Mouse (Mus musculus) fat pad, adult 2 months (tissue): ENCODE data around the gene Oscp1.

ENCODE experiments used
- DNase-seq: peaks from one replicate; pipeline ENCODE4 v3.0.0-alpha.2; 2011; ENCODE audit warnings: low read depth, low spot score; ENCODE audit errors: extremely low read depth

Gene Oscp1

DNA sequence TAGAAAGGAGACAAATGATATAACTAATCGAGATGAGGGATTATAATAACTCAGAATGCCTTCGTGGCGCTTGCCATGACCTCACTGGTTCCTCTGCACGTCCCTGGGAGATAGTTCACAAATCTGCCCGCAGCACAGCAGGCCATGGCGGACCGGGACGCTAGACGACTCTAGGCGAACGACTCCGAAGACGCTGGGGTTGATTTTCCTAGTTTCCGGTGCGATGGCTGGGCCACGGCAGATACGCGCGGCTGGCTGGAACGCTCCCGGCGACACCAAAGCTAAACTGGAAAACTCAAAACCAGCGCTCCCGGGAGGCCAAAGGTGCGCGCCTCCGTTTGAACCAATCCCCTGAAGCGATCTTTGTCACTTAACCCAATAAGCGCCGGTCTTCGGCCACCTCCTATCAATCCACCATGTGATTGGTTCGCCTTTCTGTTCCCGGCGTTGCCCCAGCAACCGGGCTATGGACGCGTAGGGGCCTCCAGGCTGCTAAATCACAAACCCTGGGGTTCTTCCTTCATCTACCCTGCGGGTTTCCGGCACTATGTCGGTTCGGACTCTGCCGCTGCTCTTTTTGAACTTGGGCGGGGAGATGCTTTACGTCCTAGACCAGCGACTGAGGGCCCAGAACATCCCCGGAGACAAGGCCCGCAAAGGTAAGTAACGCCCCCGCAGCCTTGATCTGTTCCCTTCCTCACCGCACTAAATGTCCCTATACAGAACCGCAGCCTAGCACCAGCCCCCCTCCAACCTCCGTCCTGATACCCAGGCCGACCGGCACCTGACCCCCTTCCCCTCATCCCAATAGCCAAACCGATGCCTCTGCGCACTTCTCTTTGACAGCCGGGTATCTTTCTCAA, at the start of gene Oscp1:
Gene Oscp1 (plus strand): TSS at position 432 of the 863 bp plus-strand sequence.
- DNase-seq: no peak

DNA sequence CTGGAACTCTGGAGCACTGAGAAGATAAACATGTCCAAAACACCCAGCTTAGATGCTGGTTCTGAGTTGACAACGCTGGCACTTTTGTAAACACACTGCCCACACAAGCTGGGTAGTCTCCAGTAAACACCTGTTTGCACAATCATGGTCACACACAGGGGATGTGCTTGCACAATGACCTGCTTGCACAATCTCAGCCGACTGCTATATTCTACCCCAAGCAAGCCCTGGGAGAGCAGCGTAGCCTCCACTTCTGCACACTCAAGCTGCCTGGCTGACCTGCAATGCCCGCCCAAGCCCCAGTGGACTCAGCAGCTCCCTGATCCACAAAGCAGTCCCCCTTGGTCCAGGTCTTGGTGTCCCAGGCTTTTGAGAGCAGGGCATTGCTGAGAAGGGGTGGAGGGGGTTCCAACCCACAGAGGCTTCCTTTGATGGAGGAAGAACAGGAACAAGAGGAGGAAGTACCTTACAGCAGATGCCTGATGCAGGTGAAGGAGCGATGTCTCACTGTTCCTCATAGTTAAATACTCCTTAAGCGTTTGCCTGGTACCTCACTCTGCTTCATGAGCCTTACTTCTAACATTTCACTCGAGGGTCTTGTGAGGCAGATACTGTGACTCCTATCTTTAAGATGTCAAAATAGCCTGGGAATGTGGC, 40.6 kb upstream of the Oscp1 start:
- no peak for DNase-seq

DNA sequence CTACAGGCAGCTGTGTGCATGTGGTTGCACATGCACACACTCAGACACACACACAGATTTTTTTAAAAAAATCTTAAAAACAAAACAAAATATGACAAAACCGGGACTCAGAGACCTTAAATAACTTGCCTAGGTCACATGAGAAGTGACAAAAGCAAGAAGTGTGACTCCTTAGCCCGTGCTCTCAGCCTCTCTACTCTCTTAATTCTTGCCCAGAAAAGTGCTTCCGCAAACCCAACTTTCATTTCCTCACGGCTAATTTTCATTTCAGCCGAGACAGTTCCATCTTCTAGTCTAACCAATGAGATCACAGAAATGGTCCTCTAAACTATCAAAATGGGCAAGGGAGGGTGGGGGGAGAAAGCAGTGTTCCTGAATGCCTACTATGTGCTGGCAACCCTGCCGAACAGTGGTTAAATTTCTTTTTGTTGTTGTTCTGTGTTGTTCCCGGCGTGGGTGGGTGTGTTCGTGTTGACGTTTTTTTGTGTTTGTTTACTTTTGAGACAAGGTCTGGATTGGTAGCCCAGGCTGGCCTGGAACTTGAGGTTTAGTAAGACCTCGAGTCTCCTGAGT, 39.3 kb upstream of the Oscp1 start:
- DNase-seq: no peak

DNA sequence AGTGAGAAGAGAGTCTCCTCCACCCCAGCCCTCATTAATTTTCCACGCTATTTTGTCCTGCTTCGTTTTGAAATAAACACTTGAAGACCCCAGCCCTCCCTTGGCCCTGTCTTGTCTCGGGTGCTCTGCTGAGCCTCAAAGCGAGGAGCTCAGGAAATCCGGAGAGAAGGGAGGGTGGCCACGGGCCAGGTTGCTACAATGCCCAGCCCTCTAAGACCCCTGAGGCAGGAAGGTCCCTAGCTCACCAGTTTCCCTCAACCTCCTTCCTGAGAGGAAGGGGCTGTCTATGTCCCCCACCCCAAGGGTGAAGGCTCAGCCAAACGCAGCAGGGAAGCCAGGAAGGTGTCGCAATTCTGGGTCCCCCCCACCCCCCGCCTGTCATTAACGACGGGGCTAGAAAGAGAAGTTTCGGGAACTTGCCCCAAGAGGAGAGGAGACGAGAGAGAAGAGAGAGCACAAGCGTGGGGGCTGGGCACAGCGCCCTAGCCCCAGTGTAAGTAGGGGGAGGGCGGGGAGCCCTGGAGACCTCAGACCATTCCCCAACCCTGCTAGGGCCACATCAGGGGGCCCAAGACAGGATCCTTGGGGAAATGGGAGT, 34.0 kb upstream of the Oscp1 start, which contains the start of gene Csf3r:
Gene Csf3r (plus strand): TSS at position 248 of the 598 bp plus-strand sequence.
- DNase-seq: no peak

DNA sequence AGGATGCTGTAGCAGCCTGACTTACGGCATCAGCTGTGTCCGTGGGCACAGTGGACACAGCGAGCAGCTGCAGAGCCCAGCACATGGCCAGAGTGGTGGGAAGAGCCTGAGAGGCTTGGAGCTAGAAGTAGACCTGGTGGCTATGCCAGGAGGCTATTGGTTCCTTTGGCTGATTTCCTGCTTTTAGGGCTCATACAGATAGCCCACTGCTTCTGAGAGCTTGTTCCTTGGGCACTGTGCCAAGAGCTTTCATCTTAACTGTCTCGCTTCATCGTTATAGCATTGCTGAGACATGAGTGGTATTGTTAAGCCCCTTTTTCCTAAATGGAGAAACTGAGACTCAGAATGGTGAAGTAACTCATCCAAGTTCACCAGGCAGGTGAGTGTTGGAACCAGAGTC, 32.6 kb upstream of the Oscp1 start:
- DNase-seq: no peak

DNA sequence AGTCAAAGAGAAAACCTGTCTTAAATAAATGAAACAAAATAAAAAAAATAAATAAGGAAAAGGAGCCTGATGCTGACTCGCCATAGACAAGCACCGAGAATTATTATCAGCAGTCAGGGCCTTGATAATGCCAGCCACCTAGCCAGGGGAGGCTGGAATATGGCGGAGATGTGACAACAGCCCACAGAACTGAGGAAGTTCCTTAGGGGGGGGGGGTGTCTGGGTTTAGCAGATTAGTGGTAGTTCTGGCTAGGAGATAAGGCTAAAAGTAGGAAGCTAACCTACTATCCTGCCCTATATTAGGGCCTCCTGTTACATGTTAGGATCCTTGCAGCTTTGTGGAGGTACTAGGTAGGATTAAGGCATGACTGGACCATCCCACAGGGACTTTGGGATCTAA, 30.4 kb upstream of the Oscp1 start:
- no peak for DNase-seq

DNA sequence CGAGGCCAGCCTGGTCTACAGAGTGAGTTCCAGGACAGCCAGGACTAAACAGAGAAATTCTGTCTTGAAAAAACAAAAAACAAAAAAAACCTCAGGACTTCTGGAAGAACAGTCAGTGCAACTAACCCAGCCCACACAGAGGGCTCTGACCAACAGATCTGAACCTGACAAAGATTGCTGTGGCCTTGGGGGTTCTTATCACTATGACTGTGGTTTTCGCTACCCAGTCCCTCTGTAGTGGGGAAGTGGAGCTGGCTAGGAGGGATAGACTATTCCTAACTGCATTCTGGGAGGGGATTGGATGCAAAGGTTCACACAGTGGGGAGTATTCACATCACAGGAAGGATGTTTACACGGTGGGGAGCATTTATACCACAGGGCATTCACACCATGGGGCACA, 29.3 kb upstream of the Oscp1 start:
- no peak for DNase-seq

DNA sequence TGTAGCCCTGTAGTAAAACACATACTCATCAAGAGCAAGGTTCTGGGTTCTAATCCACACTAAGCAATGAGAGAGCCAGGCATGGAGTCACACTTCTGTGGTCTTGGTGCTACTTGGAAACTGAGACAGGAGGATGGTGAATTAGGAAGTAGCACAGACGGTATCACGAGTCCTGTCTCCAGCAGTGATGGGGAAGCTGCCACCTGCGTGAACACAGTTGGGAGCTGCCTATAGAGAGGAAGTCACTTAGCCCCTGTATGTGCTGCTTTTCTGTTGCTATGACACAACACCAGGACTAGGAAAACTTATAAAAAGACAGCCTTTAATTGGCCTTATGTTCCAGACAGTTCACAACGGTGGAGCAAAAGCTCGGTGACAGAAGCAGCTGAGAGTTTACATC, 27.7 kb upstream of the Oscp1 start:
- no peak for DNase-seq

DNA sequence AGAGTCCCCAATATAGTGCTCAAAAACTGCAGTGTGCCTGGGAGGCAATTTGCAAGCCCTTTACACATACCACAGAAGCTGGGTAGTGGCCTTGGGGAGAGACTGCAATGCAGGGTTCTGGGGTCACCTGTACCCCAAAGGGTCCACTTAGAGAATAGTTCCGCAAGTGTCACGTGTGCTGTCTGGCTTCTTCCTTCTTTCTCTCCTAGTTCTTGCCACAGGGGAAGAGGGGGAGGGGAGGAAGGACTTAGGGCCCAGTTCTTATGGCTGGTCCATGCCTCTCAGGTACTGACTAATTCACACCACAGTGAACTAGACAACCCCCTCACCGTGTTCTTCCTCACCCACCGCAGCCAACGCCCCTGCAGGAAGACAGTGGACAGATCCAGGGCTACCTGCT, 23.0 kb upstream of the Oscp1 start:
- DNase-seq: no peak

DNA sequence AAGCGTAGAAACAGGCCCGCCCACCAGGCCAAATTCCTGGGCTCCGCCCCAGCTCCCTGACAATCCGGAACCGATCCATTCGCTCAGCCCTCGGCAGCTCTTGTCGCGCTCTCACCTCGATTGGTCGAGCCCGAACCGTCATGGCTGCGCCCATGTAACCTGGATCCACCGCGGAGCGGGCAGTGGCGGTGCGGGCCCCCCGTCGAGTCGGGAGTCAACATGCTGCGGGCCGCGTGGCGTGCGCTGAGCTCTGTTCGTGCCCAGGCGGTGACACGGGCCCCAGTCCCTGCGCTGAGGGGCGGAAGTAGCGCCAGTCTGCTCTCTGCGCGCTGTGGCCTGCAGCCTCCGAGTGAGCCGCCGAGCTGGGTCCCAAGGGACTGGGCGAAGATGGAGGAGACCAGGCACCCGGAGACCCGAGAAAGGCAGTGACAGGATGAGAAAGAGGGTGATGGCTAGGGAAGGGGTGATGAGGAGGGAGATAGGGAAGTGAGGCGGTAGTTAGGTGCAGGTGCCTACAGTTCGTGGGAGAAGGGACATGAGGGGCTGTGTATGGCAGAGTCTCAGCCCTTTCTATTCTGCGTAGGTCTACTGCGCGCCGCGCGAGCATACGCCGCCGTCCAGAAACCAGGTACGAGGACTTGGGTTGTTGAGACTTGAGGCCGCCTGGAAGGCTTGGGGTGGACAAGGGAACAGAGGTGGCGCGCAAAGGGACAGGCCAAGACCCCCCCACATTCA, 11.3 kb upstream of the Oscp1 start, which contains the start of gene Mrps15:
Gene Mrps15 (plus strand): TSS at position 75 of the 735 bp plus-strand sequence.
- DNase-seq: peak; percentile 54

DNA sequence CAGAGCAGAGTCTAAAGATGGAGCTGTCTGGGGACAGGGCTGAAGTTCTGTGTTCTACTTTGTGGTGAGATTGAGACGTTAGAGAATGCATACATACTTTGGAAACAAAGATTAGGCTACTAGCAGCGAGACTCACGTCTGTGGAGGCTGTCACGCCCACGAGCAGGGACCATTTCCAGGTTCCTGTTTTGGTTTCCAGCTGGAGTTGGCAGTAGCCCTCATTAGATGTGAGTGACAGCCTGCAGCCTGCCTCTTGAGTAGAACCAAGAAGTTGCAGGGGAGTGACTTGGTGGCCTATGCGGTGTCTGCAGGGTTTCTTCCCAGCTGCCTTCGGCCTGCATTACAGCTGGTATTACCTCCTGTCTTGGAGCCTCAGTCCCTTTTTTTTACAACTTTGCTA, 6.7 kb upstream of the Oscp1 start:
- DNase-seq: peak; percentile 37

DNA sequence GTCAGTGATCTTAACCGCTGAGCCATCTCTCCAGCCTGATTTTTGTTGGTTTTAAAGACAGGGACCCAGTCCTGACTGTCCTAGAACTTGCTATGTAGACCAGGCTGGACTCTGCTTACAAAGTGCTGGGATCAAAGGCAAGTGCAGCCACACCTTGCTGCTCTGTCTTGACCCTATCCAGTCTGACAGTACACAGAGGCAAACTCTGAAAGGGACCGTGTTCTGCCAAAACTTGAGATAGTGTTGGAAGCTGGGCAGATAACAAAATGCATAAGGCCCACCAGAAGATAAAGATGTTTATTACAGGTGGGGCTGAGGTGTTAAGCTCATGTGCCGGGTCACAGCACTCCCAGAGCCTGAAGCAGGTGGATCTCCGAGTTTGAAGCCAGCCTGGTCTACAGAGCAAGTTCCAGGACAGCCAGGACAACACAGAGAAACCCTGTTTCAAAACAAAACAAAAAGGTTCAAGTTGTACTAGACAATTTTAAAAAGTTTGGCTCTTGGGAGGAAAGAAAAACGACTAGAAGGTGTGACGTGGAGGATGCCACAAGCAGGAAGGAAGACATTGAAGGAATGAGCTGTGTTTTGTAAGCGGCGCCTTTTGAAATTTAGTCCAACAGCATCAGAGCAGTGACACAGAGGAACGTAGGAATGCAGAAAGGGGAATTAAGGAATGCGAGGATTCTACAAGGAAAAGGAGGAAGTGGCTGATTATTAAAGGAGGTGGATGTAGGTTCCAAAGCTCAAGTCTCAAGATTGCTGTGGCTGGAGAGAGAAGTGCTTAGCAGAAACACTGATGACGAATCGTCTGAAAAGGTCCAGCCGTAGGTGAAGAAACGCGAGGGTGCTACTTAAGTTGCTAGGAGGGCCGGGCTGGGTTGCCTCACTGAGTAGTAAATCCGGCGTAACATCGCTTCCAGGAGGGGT, 895 bp upstream of the Oscp1 start:
- no peak for DNase-seq

DNA sequence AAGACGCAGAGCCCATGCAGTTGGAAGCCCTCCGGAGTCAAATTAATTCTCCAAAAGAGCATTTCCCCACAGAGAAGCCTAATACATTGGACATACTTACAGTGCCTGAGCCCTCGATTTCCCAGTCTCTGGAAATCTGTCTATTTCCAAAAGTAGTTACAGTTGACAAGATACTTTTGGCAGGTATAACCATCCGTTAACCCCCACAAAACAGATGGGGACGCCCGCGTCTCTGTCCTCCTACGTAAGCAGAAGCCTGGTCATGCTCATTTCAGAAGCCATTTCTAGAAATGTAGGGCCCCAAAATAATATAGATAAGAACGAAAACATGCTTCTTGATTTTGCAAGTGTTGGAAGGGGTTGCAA, 615 bp downstream of the Oscp1 start:
- DNase-seq: no peak

DNA sequence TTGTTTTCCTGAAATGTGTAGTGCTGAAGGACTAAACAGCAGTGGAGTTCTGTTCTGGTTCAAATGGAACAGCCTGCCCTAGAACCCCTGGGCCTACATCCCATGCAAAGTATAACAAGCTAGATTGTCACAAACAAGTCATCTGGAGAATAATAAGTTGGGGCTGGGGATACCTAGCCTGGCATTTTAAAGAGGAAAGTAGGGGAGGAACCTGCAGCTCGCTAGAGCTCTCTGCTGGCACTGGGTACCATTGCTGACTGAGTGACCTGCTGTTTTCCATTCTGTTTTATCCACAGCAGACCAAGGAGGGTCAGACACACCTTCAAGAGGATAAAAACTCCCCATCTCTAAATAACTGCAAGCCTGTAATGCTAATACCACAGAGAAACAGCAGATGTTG, 4.5 kb downstream of the Oscp1 start:
- no peak for DNase-seq

DNA sequence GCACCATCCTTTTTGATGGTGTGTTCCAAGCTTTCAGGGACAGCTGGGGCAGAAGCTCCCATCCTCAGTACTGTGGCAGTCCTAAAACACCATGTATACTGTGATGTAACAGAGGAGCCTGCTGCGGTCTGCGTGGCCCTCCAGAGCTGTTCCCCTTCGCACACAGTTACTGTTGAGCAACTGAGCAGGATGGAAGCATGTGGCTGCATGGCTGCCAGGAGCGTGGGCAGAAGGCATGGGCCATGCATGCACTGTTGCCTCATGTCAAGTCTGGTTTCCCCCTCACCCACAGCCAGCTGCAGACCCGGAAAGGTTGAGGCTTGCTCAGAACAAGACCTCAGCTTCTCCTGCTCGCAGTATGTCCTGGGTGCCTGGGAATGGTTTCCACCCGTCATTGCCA, 6.9 kb downstream of the Oscp1 start:
- DNase-seq: peak; percentile 56

DNA sequence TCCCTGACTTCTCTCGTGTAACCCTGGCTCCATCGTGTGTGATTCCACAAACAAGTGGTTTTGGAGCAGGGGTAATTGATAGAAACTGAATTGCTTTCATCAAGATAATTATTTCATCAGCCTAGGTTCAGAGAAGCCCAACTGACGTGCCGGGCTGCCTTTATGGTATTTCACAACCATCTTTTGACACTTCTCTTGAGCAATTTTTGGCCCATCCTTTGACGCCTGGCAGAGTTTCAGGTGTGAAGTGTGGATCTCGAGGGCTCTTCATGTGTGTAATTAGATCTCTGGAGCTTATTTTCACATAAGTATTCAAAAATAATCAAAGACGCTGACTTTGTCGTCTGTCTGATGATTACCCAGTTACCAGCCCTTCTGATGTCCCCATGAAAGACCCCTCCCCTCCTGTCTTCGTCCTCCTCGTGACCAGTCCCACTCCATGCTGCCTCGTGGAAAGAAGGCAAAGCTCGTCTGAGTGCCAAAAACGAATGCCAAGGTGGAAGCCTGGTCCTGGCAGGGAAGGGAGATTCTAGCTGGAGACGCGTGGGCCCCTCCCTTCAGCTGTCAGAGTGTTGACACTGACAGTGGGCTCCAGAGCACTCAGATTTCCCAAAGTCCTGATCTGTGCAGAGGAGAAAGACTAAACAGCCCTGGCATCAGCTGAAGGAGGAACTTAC, 9.2 kb downstream of the Oscp1 start:
- DNase-seq: peak; percentile 70

DNA sequence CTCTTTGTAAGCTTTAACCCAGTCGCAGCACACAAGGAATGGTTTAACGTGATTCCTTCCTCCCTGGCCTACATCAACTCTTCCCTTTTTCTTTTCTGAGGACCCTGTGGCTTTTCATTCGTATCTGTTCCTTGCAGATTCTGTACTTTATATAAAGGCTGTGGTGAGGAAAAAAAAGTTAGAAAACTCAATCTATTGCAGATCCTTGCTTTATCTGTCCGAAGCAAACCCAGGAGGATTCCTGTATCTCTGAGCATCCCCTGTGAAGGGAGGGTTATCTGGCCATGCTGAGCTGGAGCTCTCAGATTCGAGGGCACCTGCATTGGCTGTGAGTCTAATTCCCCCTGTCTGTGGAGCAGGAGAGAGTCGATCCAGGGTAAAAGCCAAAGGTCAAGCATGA, 10.5 kb downstream of the Oscp1 start:
- no peak for DNase-seq

DNA sequence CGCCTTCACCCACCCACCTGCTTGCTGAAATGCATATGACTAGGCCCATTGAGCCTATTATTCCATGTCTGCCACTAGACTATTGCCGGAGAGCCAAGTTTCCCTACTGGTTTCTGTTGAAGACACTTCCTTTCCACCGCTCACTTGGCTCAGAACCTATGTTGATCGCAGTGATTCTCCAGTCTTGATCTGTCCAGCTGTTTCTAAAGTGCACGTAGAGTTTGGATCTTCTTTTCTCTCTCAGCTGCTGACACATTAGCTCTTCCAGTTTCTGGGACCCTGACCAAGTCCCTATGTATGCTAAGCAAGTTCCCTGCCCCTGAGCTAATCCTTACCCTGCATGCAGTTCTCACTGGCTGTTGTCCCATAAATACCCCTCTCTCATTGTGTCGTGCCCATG, 19.5 kb downstream of the Oscp1 start:
- DNase-seq: no peak

DNA sequence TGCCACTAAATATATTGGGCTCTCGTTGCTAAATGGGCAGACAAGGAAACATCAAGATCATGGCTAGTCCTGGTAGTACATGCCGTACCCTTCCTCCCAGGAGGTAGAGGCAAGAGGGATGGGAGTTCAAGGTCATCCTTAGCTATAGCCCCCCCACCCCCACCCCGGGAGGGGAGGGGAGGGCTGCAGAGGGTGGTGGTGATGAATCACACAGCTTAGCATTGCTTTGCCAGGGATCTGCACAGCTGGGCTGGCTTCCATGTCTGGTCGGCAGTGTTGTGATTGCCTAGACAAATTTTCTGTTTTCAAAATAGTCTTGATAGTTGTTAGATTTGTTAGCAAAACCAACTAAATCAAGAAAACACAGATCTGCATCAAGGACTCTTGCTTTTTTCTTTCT, 20.9 kb downstream of the Oscp1 start:
- DNase-seq: no peak
